Mouse (Mus musculus) hindbrain, embryonic 13.5 days (tissue): ENCODE data around the gene Ap2a1. TPM values are rescaled to one million over a fixed set of nuclear protein-coding genes. Genes with fewer than 3 reads are reported as not detected.
"Not testable (repeated sequence)": the region's sequence is repeated elsewhere in the genome, so short reads cannot be mapped to it uniquely, and the experiment has no call there.

Experiments
- ATAC-seq: fragments of 200-750 bp; cut with Nextera tagmentation; 2 replicates; pipeline ENCODE4 v1.8.0; 2017; ENCODE audit warnings: moderate TSS enrichment; ENCODE audit not compliant: low FRiP score
- H3K27ac ChIP-seq: fragments of 300-500 bp; sonication (generic); 2 replicates; pipeline ENCODE4 v1.5.1; 2015; ENCODE audit warnings: inconsistent platforms, mild to moderate bottlenecking, moderate library complexity
- H3K27me3 ChIP-seq: fragments of 300-500 bp; sonication (generic); 2 replicates; pipeline ENCODE4 v1.6.1; 2015; ENCODE audit warnings: mild to moderate bottlenecking, inconsistent platforms
- H3K36me3 ChIP-seq: fragments of 300-500 bp; sonication (generic); 2 replicates; pipeline ENCODE4 v1.6.1; 2015; ENCODE audit warnings: mild to moderate bottlenecking, inconsistent platforms
- H3K4me1 ChIP-seq: fragments of 300-500 bp; sonication (generic); replicated peaks from 2 replicates; pipeline ENCODE4 v1.6.1; 2015; ENCODE audit warnings: inconsistent platforms
- H3K4me2 ChIP-seq: fragments of 300-500 bp; sonication (generic); 2 replicates; pipeline ENCODE4 v1.6.1; 2015; ENCODE audit warnings: inconsistent platforms, mild to moderate bottlenecking, moderate library complexity
- H3K4me3 ChIP-seq: fragments of 300-500 bp; sonication (generic); 2 replicates; pipeline ENCODE4 v1.5.1; 2015; ENCODE audit warnings: mild to moderate bottlenecking, inconsistent platforms
- H3K9ac ChIP-seq: fragments of 300-500 bp; sonication (generic); 2 replicates; pipeline ENCODE4 v1.6.1; 2015; ENCODE audit warnings: mild to moderate bottlenecking, inconsistent platforms
- H3K9me3 ChIP-seq: fragments of 300-500 bp; sonication (generic); 2 replicates; pipeline ENCODE4 v1.6.1; 2016; ENCODE audit warnings: inconsistent platforms
- WGBS: fragments of 180-500 bp; shearing (Covaris S2); methylation state at CpG from one replicate; pipeline ENCODE4 v1.1.7; 2015; 5-methylcytosine and 5-hydroxymethylcytosine counted together
- polyA plus RNA-seq: library from polyadenylated mRNA; unstranded; fragments of >200 nt; fragmentation: Nextera tagmentation; extraction: Ambion mirVana; gene quantifications from 2 replicates; pipeline ENCODE4 v1.2.1, GENCODE M21; 2015

The Ap2a1 gene
- polyA plus RNA-seq, 1 experiment from 2014 or later, result 105 TPM

DNA sequence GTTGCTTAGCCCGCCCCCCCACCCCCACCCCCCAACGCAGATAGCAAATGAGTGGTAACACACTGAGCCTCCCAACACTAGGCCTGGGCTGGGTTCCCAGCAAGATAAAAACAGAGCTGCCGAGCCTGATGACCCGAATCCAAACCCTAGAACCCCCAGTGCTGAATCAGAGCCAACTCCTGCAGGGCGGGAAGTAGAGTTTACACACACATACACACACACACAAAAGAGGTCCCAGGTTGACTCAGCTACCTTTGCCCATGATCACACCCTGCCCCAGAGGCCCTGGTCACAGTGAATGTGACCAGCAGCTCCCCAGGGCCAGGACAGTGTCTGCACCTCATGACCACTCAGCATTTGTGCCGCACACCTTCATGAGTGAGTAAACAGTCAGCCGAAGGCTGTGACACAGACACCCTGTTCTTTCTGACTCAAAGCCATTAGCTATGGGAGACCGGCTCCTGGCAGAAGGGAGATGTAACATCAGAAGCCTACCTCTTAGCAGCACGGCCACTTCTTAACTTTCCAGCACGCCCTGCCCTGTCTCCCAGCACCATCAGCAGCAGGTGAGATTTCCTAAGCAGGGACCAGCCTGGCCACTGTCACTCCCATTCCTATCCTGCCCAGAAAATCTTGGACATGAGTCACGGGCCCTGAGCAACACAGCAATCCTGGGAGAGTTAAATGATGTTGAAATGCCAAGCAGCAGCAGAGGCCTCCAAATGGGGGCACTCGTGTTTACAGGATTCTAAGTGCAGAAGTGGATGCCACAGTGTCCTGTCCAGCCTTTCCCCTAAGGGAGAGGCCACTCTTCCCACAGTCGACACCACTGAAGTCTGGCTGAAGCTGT, 40.8 kb downstream of the Ap2a1 start:
- WGBS, result 82% methylated on average over 13 of the region's 13 CpGs
- Histone ChIP-seq H3K9me3 (no peaks in the 10 kb centered on the region), H3K9ac (peak overlapping the region; percentile 53; the same call in 1 of the 2 replicates), H3K27me3 (no peaks in the 10 kb centered on the region), H3K27ac (0 out of 2 replicates have a peak overlapping the region, but pooled peaks have one; percentile 3), H3K4me3 (no peak overlapping the region), H3K4me1 (peaks cover 55% of the 10 kb centered on the region), H3K4me2 (peak overlapping the region; percentile 24), H3K36me3 (peaks cover 54% of the 10 kb centered on the region)
- no peak for ATAC-seq

GRCm38 (mm10) chr7:44886964-44887363, 42.3 kb downstream of the Ap2a1 start:
- H3K4me2 ChIP-seq, result no peak overlapping the region
- no peaks in the 10 kb centered on the region for H3K9me3 ChIP-seq
- H3K4me1 ChIP-seq, result peaks cover 49% of the 10 kb centered on the region
- no peak for ATAC-seq
- whole genome bisulfite sequencing, result 86% methylated on average over 7 of the region's 7 CpGs
- peak overlapping the region; percentile 35 for H3K9ac ChIP-seq
- H3K27me3 ChIP-seq, result no peaks in the 10 kb centered on the region
- peaks cover 69% of the 10 kb centered on the region for H3K36me3 ChIP-seq
- H3K4me3 ChIP-seq, result no peak overlapping the region
- H3K27ac ChIP-seq, result no peak overlapping the region

DNA sequence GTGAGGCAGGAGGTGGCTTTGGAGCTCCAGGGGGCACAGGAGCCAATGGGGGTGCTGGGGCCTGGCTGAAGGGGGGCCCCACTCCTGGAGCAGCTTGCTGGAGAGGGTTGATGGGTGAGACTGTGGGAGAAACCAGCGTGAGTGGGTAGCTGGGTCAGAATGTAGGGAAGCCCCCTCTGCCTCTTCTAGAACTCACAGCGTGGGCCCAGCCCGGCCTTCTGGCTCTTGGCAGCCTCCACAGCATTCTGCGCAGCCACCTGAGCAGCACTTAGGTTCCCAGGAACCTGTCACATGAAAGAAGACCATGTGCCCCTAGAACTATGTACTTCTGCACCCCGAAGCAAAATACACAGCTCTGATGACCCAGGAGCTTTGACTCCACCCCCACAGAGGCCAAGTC, 44.7 kb downstream of the Ap2a1 start:
- Histone ChIP-seq H3K27ac (no peak overlapping the region), H3K4me2 (no peak overlapping the region), H3K9me3 (no peaks in the 10 kb centered on the region), H3K9ac (no peak overlapping the region), H3K36me3 (peaks cover 90% of the 10 kb centered on the region), H3K4me3 (no peak overlapping the region), H3K4me1 (peaks cover 28% of the 10 kb centered on the region), H3K27me3 (no peaks in the 10 kb centered on the region)
- 98% methylated on average over 5 of the region's 5 CpGs for WGBS
- no peak for ATAC-seq

GRCm38 (mm10) chr7:44883036-44883435, 46.3 kb downstream of the Ap2a1 start:
- Histone ChIP-seq H3K4me2 (no peak overlapping the region), H3K27ac (no peak overlapping the region), H3K36me3 (peaks cover 90% of the 10 kb centered on the region), H3K4me3 (no peak overlapping the region), H3K9me3 (no peaks in the 10 kb centered on the region), H3K4me1 (peaks cover 12% of the 10 kb centered on the region), H3K27me3 (no peaks in the 10 kb centered on the region), H3K9ac (no peak overlapping the region)
- ATAC-seq, result no peak
- WGBS, result 96% methylated on average over 3 of the region's 3 CpGs

DNA sequence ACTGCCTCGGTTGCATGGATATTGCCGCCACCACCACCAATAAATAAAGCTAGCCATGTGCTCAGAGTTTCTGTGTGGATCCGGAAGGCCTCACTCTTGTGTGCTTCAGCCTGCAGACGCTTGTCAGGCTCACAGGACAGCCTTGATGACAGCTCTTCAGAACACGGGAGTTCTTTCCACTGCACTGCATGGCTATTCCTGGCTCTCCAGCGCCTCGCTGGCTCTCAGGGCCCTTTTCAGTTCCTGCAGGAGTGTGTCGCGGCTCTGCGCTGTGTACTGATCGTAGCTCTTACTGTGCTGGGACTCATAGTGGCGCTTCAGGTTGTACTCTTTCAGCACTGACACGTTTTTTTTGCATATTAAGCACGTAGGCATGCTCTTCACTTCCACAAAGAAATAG, 51.5 kb downstream of the Ap2a1 start:
- 89% methylated on average over 14 of the region's 14 CpGs for WGBS

DNA sequence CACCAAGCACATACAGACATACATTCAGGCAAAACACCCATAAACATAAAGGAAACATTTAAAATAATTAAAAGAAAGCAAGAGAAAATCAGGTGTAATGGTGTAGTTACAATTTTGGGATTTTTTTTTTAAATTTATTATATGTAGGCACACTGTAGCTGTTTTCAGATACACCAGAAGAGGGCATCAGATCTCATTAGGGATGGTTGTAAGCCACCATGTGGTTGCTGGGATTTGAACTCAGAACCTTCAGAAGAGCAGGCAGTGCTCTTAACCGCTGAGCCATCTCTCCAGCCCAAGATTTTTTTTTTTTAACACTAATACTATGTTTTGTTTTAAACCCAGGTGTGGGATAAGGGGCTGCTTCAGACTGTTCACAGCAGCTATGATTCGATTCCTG, 57.5 kb downstream of the Ap2a1 start:
- not testable (repeated sequence) for H3K4me2 ChIP-seq, H3K9me3 ChIP-seq, H3K27me3 ChIP-seq, H3K27ac ChIP-seq, H3K4me3 ChIP-seq, H3K9ac ChIP-seq, ATAC-seq
- peaks cover 11% of the 10 kb centered on the region for H3K36me3 ChIP-seq
- 90% methylated on average over 2 of the region's 2 CpGs for WGBS
- H3K4me1 ChIP-seq, result peaks cover 26% of the 10 kb centered on the region

More for the DNA sequence above, 51.5 kb downstream of the Ap2a1 start:
- H3K27me3 ChIP-seq, result no peaks in the 10 kb centered on the region
- no peak overlapping the region for H3K9ac ChIP-seq
- no peak overlapping the region for H3K4me2 ChIP-seq
- ATAC-seq, result no peak
- no peaks in the 10 kb centered on the region for H3K9me3 ChIP-seq
- no peak overlapping the region for H3K4me3 ChIP-seq
- peaks cover 72% of the 10 kb centered on the region for H3K36me3 ChIP-seq
- H3K4me1 ChIP-seq, result no peaks in the 10 kb centered on the region
- H3K27ac ChIP-seq, result no peak overlapping the region

- Histone ChIP-seq H3K36me3 (peaks cover 11% of the 10 kb centered on the region), H3K4me1 (peaks cover 31% of the 10 kb centered on the region), H3K9me3 (no peaks in the 10 kb centered on the region), H3K9ac (no peak overlapping the region), H3K4me2 (no peak overlapping the region), H3K27ac (peak overlapping the region; percentile 26; the same call in 1 of the 2 replicates), H3K4me3 (no peak overlapping the region), H3K27me3 (no peaks in the 10 kb centered on the region)
- 35% methylated on average over 1 of the region's 1 CpGs for WGBS
- ATAC-seq, result no peak
These were observed 58.1 kb downstream of the Ap2a1 start for GRCm38 (mm10) chr7:44871181-44871580.

DNA sequence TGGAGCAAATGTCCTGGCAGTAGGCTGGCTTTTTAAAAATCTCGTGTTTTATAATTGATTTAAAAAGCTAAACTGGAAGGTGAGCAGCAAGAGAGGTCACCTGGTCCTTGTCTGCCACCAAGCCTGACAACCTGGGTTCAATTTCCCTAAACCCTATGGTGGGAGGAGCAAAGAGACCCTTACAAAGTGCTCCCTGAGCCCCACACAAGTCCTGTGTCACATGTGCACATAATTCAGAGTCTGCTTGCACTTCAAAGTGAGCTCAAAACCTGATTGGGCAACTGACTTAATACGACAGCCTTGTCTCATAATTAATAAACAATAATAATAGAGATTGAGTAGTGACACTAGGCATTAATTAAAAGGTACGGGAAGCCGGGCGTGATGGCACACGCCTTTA, 58.7 kb downstream of the Ap2a1 start:
- WGBS, result 85% methylated on average over 6 of the region's 6 CpGs

GRCm38 (mm10) chr7:44869697-44870528, 59.4 kb downstream of the Ap2a1 start, which contains the start of gene Ptov1:
Gene Ptov1, minus strand, starts transcription at chr7:44869788.
- Histone ChIP-seq H3K4me3 (peak within 1 kb of the TSS; percentile 93), H3K4me1 (peaks cover 44% of the 10 kb centered on the region), H3K4me2 (peak within 1 kb of the TSS; percentile 98), H3K36me3 (peaks cover 16% of the 10 kb centered on the region), H3K27me3 (no peaks in the 10 kb centered on the region), H3K9ac (peak within 1 kb of the TSS; percentile 99), H3K27ac (peak within 1 kb of the TSS; percentile 100), H3K9me3 (no peaks in the 10 kb centered on the region)
- ATAC-seq, result peak; percentile 96
- WGBS, result 11% methylated on average over 29 of the region's 29 CpGs

More for the DNA sequence above, 58.7 kb downstream of the Ap2a1 start:
- H3K36me3 ChIP-seq, result peaks cover 9% of the 10 kb centered on the region
- H3K4me2 ChIP-seq, result peak overlapping the region; percentile 98
- H3K27me3 ChIP-seq, result no peaks in the 10 kb centered on the region
- H3K27ac ChIP-seq, result peak overlapping the region; percentile 100
- H3K9me3 ChIP-seq, result no peaks in the 10 kb centered on the region
- peak overlapping the region; percentile 68 for H3K9ac ChIP-seq
- ATAC-seq, result no peak
- H3K4me3 ChIP-seq, result peak overlapping the region; percentile 93
- H3K4me1 ChIP-seq, result peaks cover 37% of the 10 kb centered on the region

- Histone ChIP-seq H3K27me3 (no peaks in the 10 kb centered on the region), H3K27ac (peak overlapping the region; percentile 100), H3K4me1 (peaks cover 52% of the 10 kb centered on the region), H3K36me3 (peaks cover 24% of the 10 kb centered on the region), H3K9me3 (no peaks in the 10 kb centered on the region), H3K4me2 (peak overlapping the region; percentile 98), H3K4me3 (peak overlapping the region; percentile 93), H3K9ac (peak overlapping the region; percentile 99)
- ATAC-seq, result peak; percentile 34
- under 1% methylated on average over 100 of the region's 108 CpGs for WGBS
These were observed 60.2 kb downstream of the Ap2a1 start for GRCm38 (mm10) chr7:44868919-44869696.

DNA sequence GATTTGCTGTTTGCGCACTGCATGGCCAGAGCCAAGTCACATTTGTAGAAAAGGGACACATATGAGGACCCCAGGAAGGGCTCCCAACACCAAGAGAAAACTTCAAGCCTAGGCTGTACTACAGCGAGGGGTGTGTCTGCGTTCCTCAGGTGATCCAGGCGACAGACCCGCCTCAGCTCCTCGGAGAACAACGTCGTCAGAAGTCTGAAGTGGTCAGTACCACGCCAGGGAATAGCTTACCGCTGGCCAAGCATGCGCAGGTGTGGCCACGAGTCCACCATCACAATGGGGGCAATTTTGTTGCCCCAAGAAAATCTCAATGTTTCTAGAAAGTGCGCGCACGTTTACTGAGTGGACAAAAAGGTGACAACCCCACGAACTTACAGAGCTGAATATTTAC, 60.8 kb downstream of the Ap2a1 start:
- ATAC-seq, result no peak
- Histone ChIP-seq H3K4me1 (peaks cover 57% of the 10 kb centered on the region), H3K27me3 (no peaks in the 10 kb centered on the region), H3K9me3 (no peaks in the 10 kb centered on the region), H3K9ac (peak overlapping the region; percentile 99), H3K36me3 (peaks cover 31% of the 10 kb centered on the region), H3K4me3 (peak overlapping the region; percentile 93), H3K4me2 (peak overlapping the region; percentile 98), H3K27ac (peak overlapping the region; percentile 100; the same call in 1 of the 2 replicates)
- WGBS, result 8% methylated on average over 16 of the region's 16 CpGs
